ENCODE assay signal across 8 mouse cellular contexts in the genomic region with DNA sequence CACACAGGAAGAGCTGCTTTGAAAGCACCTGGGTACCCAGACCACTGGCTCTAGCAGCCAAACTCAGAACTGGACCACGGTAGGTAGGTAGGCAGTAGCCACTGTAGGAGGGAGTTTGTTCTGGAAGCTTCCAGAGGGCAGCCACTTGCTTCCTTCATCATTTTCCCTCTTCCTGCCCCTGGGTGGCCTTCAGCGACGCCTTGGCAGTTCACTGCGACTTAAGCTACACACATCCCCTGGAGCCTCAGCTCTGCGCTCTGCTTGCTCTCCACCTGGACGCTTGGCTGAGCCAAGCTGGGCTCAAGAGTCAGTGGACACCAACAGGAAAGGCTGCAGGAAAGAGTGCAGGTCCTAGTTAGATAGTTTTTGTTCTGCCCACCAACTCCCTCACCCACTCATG. TPM values are rescaled to one million over a fixed set of nuclear protein-coding genes. Genes with fewer than 3 reads are reported as not detected.
DNase-seq lines count a peak whose midpoint lies in the region; ATAC-seq and TF ChIP-seq lines count a peak whose summit lies in the region.
"Had no signal": no experiment of that assay in that cellular context is flagged by ENCODE, and none has a peak within 500 bp of the region (broad histone marks: within the 10 kb centered on the region; RNA-seq: fewer than 3 reads in every experiment).

No protein-coding gene starts in this region.

- H3K27ac ChIP-seq in kidney, embryonic 16.5 days (ENCODE audit: low read length), result peak overlapping the region; percentile 91
- H3K27ac ChIP-seq in embryonic facial prominence, embryonic 14.5 days (replicated peaks; ENCODE audit: low read depth, low read length), result peak overlapping the region; percentile 93
- H3K27ac ChIP-seq in hindbrain, embryonic 13.5 days, result peak overlapping the region; percentile 100
- peak overlapping the region; percentile 99 for H3K27ac ChIP-seq in midbrain, postnatal 0 days (ENCODE audit: low read depth, low read length)

- H3K4me3 ChIP-seq in kidney, embryonic 16.5 days (ENCODE audit: low read length), result no peak overlapping the region
- H3K4me3 ChIP-seq in embryonic facial prominence, embryonic 14.5 days (ENCODE audit: low read depth, low read length), result no peak overlapping the region
- peak overlapping the region; percentile 68 for H3K4me3 ChIP-seq in hindbrain, embryonic 13.5 days
- H3K4me3 ChIP-seq in midbrain, postnatal 0 days (ENCODE audit: low read depth, low read length), result peak overlapping the region; percentile 63

- H3K27me3 ChIP-seq in kidney, embryonic 16.5 days (ENCODE audit: insufficient read depth, low read length), result no peaks in the 10 kb centered on the region
- no peaks in the 10 kb centered on the region for H3K27me3 ChIP-seq in embryonic facial prominence, embryonic 14.5 days (replicated peaks; ENCODE audit: control insufficient read depth, insufficient read depth, low read length)
- H3K27me3 ChIP-seq in hindbrain, embryonic 13.5 days, result no peaks in the 10 kb centered on the region
- H3K27me3 ChIP-seq in midbrain, postnatal 0 days (ENCODE audit: insufficient read depth, low read length), result no peaks in the 10 kb centered on the region
- H3K27me3 ChIP-seq: Patski had no signal

- peaks cover 73% of the 10 kb centered on the region for H3K4me1 ChIP-seq in kidney, embryonic 16.5 days (ENCODE audit: insufficient read depth, low read length)
- peaks cover 72% of the 10 kb centered on the region for H3K4me1 ChIP-seq in embryonic facial prominence, embryonic 14.5 days (ENCODE audit: control insufficient read depth, insufficient read depth, low read length)
- peaks cover 91% of the 10 kb centered on the region for H3K4me1 ChIP-seq in hindbrain, embryonic 13.5 days (replicated peaks)
- H3K4me1 ChIP-seq in midbrain, postnatal 0 days (ENCODE audit: insufficient read depth, low read length), result peaks cover 33% of the 10 kb centered on the region; the same call in 1 of the 2 replicates

- H3K36me3 ChIP-seq in kidney, embryonic 16.5 days (ENCODE audit: insufficient read depth, low read length), result no peaks in the 10 kb centered on the region
- H3K36me3 ChIP-seq in embryonic facial prominence, embryonic 14.5 days (ENCODE audit: control insufficient read depth, insufficient read depth, low read length), result peaks cover 6% of the 10 kb centered on the region; the same call in 1 of the 2 replicates
- H3K36me3 ChIP-seq in hindbrain, embryonic 13.5 days, result peaks cover 8% of the 10 kb centered on the region; the same call in 1 of the 2 replicates
- H3K36me3 ChIP-seq in midbrain, postnatal 0 days (ENCODE audit: insufficient read depth, low read length), result peaks cover 2% of the 10 kb centered on the region; the same call in 1 of the 2 replicates

- WGBS in kidney, embryonic 16.5 days, result 25% methylated on average over 6 of the region's 6 CpGs
- WGBS in embryonic facial prominence, embryonic 14.5 days, result 32% methylated on average over 6 of the region's 6 CpGs
- WGBS in hindbrain, embryonic 13.5 days, result 55% methylated on average over 6 of the region's 6 CpGs
- WGBS in midbrain, postnatal 0 days, result 40% methylated on average over 6 of the region's 6 CpGs

- no peak for TF ChIP-seq CTCF in midbrain, postnatal 0 days (IDR thresholded peaks at IDR 0.05)

- H3K9ac ChIP-seq in kidney, embryonic 16.5 days (replicated peaks; ENCODE audit: low read length), result peak overlapping the region; percentile 82; the same call in 1 of the 2 replicates
- no peak overlapping the region for H3K9ac ChIP-seq in embryonic facial prominence, embryonic 14.5 days (ENCODE audit: low read depth, low read length)
- peak overlapping the region; percentile 93 for H3K9ac ChIP-seq in hindbrain, embryonic 13.5 days
- peak overlapping the region; percentile 91; the same call in 1 of the 2 replicates for H3K9ac ChIP-seq in midbrain, postnatal 0 days (replicated peaks; ENCODE audit: low read length, poor library complexity, severe bottlenecking)

- no peak for DNase-seq in kidney, adult 8-10 months
- no peak for DNase-seq in embryonic facial prominence, embryonic 14.5 days (ENCODE audit: low spot score)
- no peak for DNase-seq in midbrain, postnatal 0 days (ENCODE audit: low spot score)
- DNase-seq in urinary bladder, postnatal 4 days (ENCODE audit: low spot score in 2 of 2), result no peak

- peak overlapping the region; percentile 100 for H3K4me2 ChIP-seq in kidney, embryonic 16.5 days (replicated peaks; ENCODE audit: low read depth, low read length)
- peak overlapping the region; percentile 100 for H3K4me2 ChIP-seq in embryonic facial prominence, embryonic 14.5 days (ENCODE audit: low read depth, low read length)
- H3K4me2 ChIP-seq in hindbrain, embryonic 13.5 days, result peak overlapping the region; percentile 94
- peak overlapping the region; percentile 94 for H3K4me2 ChIP-seq in midbrain, postnatal 0 days (ENCODE audit: low read depth, low read length, poor library complexity, severe bottlenecking)

- no peaks in the 10 kb centered on the region for H3K9me3 ChIP-seq in kidney, embryonic 16.5 days (ENCODE audit: low read length)
- H3K9me3 ChIP-seq in embryonic facial prominence, embryonic 14.5 days (ENCODE audit: control insufficient read depth, low read length), result no peaks in the 10 kb centered on the region
- H3K9me3 ChIP-seq in hindbrain, embryonic 13.5 days, result no peaks in the 10 kb centered on the region
- no peaks in the 10 kb centered on the region for H3K9me3 ChIP-seq in midbrain, postnatal 0 days (ENCODE audit: low read length)

- ATAC-seq in kidney, embryonic 16.5 days (ENCODE audit: low FRiP score, low TSS enrichment), result no peak
- ATAC-seq in embryonic facial prominence, embryonic 14.5 days (ENCODE audit: low read depth), result no peak
- ATAC-seq in hindbrain, embryonic 13.5 days (ENCODE audit: low FRiP score), result no peak
- ATAC-seq in midbrain, postnatal 0 days (ENCODE audit: low FRiP score), result no peak
- ATAC-seq in activated CD4-positive, CD25-positive, alpha-beta regulatory T cell, adult 4 months, result no peak

RNA-seq across cellular contexts. Expression of a gene that starts 44.4 kb away (rescaled TPM):
- 51.3 and 62.2 TPM in 2 replicates for polyA plus RNA-seq in kidney, embryonic 16.5 days (2015; fragmentation: Nextera tagmentation; extraction: Ambion mirVana)
- polyA plus RNA-seq in embryonic facial prominence, embryonic 14.5 days (2014; fragmentation: Nextera tagmentation; extraction: Ambion mirVana), result 58.3 and 67.6 TPM in 2 replicates
- polyA plus RNA-seq in hindbrain, embryonic 13.5 days (2015; fragmentation: Nextera tagmentation; extraction: Ambion mirVana), result 38.2 and 43.9 TPM in 2 replicates
- 77.1 and 96.5 TPM in 2 replicates for total RNA-seq in midbrain, postnatal 0 days (2014; rRNA removed)
- polyA plus RNA-seq in midbrain, postnatal 0 days (2015; fragmentation: Nextera tagmentation; extraction: Ambion mirVana), result 34.5 and 38.1 TPM in 2 replicates
- polyA plus RNA-seq in activated CD4-positive, CD25-positive, alpha-beta regulatory T cell, adult 4 months (2017; shearing (Covaris generic)), result 10 to 100 TPM; 23.6 to 35.9 TPM

Comparison
In these comparisons a context has a peak if more than half of its experiments do, and no peak if none do; other contexts are left out.
1. H3K4me3 ChIP-seq: peak in hindbrain, embryonic 13.5 days (single experiment) and midbrain, postnatal 0 days (single experiment); none in kidney, embryonic 16.5 days (single experiment) and embryonic facial prominence, embryonic 14.5 days (single experiment).
2. Peak in every context shown above with its lines, with median percentiles within 50 percentile points of each other: H3K27ac ChIP-seq and H3K4me2 ChIP-seq.